In genomic region chr11:69765221-69766125, GRCm38 (mm10) we compare ENCODE assay signal across 8 mouse cellular contexts. TPM values are rescaled to one million over a fixed set of nuclear protein-coding genes. Genes with fewer than 3 reads are reported as not detected.
DNase-seq lines count a peak whose midpoint lies in the region; ATAC-seq lines count a peak whose summit lies in the region.

Zbtb4 (plus strand) TSS chr11:69765912.

- peak within 1 kb of the TSS; percentile 92 for H3K27ac ChIP-seq in midbrain, embryonic 10.5 days (replicated peaks)
- peak within 1 kb of the TSS; percentile 89 for H3K27ac ChIP-seq in stomach, embryonic 16.5 days (ENCODE audit: low read length)

- H3K9me3 ChIP-seq in midbrain, embryonic 10.5 days (replicated peaks), result no peaks in the 10 kb centered on the region
- no peaks in the 10 kb centered on the region for H3K9me3 ChIP-seq in stomach, embryonic 16.5 days (replicated peaks; ENCODE audit: control insufficient read depth, low read length)

- peak within 1 kb of the TSS; percentile 89 for H3K4me3 ChIP-seq in midbrain, embryonic 10.5 days
- H3K4me3 ChIP-seq in stomach, embryonic 16.5 days (replicated peaks; ENCODE audit: low read length), result peak within 1 kb of the TSS; percentile 76

- H3K9ac ChIP-seq in stomach, embryonic 16.5 days (ENCODE audit: low read length), result peak within 1 kb of the TSS; percentile 97

- DNase-seq in urinary bladder, adult 2 months (ENCODE audit: low spot score), result no peak
- DNase-seq in urinary bladder, postnatal 36 days (ENCODE audit: low spot score in 2 of 2), result no peak
- peak; percentile 74 for DNase-seq in cerebellum, adult 9-11 months
- DNase-seq in gastrocnemius, postnatal 36 days, result peak; percentile 28 to 49
- DNase-seq in left cerebral cortex, postnatal 4 days, result peak; percentile 49
- peak; percentile 47 for DNase-seq in midbrain, embryonic 10.5 days (ENCODE audit: low spot score)

- H3K4me2 ChIP-seq in stomach, embryonic 16.5 days (ENCODE audit: low read depth, low read length), result peak within 1 kb of the TSS; percentile 78

- H3K36me3 ChIP-seq in midbrain, embryonic 10.5 days, result no peaks in the 10 kb centered on the region
- no peaks in the 10 kb centered on the region for H3K36me3 ChIP-seq in stomach, embryonic 16.5 days (ENCODE audit: control insufficient read depth, insufficient read depth, low read length)

- H3K27me3 ChIP-seq in midbrain, embryonic 10.5 days (ENCODE audit: low read depth, poor library complexity, severe bottlenecking), result peaks cover 14% of the 10 kb centered on the region
- no peaks in the 10 kb centered on the region for H3K27me3 ChIP-seq in stomach, embryonic 16.5 days (ENCODE audit: control insufficient read depth, insufficient read depth, low read length)

- peaks cover 39% of the 10 kb centered on the region for H3K4me1 ChIP-seq in midbrain, embryonic 10.5 days
- peaks cover 25% of the 10 kb centered on the region for H3K4me1 ChIP-seq in stomach, embryonic 16.5 days (ENCODE audit: control insufficient read depth, insufficient read depth, low read length)

- 22% methylated on average over 42 of the region's 55 CpGs for WGBS in midbrain, embryonic 10.5 days
- WGBS in stomach, embryonic 16.5 days, result 12% methylated on average over 50 of the region's 55 CpGs

- intact Hi-C loops in gastrocnemius, postnatal 36 days (cut with DNase I), result no loop called here
- intact Hi-C loops in left cerebral cortex, postnatal 4 days (cut with DNase I), result no loop called here

- peak; percentile 39 for ATAC-seq in inflammation-experienced regulatory T-cells, adult 6 months
- peak; percentile 65 for ATAC-seq in stomach, embryonic 16.5 days (ENCODE audit: insufficient read depth, low FRiP score)

RNA-seq across cellular contexts. Expression of gene Zbtb4, which starts in this region (rescaled TPM):
- 35.6 and 46.1 TPM in 2 replicates for polyA plus RNA-seq in urinary bladder, adult 2 months (2012; rRNA removed)
- 10 to 100 TPM; 24.3 to 26.2 TPM for total RNA-seq in gastrocnemius, postnatal 36 days (2021)
- 10 to 100 TPM in 2 of 3 experiments, 1 to 10 TPM in 1; 4.3 to 13.9 (median 11.8) TPM for polyA plus RNA-seq in inflammation-experienced regulatory T-cells, adult 6 months (2017; shearing (Covaris generic))
- total RNA-seq in left cerebral cortex, postnatal 4 days (2021), result 10 to 100 TPM; 47.9 to 52.5 TPM
- polyA plus RNA-seq in midbrain, embryonic 10.5 days (2016; fragmentation: Nextera tagmentation; extraction: Ambion mirVana), result 0.64 and 0.91 TPM in 2 replicates
- 3.4 TPM in 2 replicates for polyA plus RNA-seq in stomach, embryonic 16.5 days (2015; fragmentation: Nextera tagmentation; extraction: Ambion mirVana)

Comparison
In these comparisons a context has a peak if more than half of its experiments do, and no peak if none do; other contexts are left out.
1. Peak in DNase-seq, H3K4me3 ChIP-seq and H3K27ac ChIP-seq in midbrain, embryonic 10.5 days; RNA of the gene not detected or under 1 TPM.
2. DNase-seq: peak in cerebellum, adult 9-11 months (single experiment), gastrocnemius, postnatal 36 days (2 of 2) and left cerebral cortex, postnatal 4 days (single experiment); none in urinary bladder, adult 2 months (single experiment) and urinary bladder, postnatal 36 days (0 of 2).